Comparison of ENCODE assay signal across 16 mouse cellular contexts in genomic region chr13:92702035-92702434, GRCm38 (mm10).
"Had no signal": no experiment of that assay in that cellular context is flagged by ENCODE, and none has a peak within 500 bp of the region (broad histone marks: within the 10 kb centered on the region; RNA-seq: fewer than 3 reads in every experiment).

No protein-coding gene starts in this region.

- H3K9ac ChIP-seq: kidney, embryonic 15.5 days; liver, embryonic 13.5 days; lung, embryonic 15.5 days; midbrain, embryonic 13.5 days; neural tube, embryonic 13.5 days had no signal

- H3K4me2 ChIP-seq: kidney, embryonic 15.5 days; liver, embryonic 13.5 days; lung, embryonic 15.5 days; midbrain, embryonic 13.5 days; neural tube, embryonic 13.5 days had no signal

- DNase-seq: kidney, adult 11 months; kidney, adult 8-10 months; kidney, postnatal 10 days; kidney, postnatal 36 days; layer of hippocampus, postnatal 36 days; liver, embryonic 13.5 days; lung, postnatal 10 days; lung, postnatal 36 days; thymus, adult 18-20 months; thymus, postnatal 36 days had no signal

- H3K27me3 ChIP-seq: kidney, embryonic 15.5 days; liver, embryonic 13.5 days; lung, embryonic 15.5 days; neural tube, embryonic 13.5 days had no signal

- H3K9me3 ChIP-seq: kidney, embryonic 15.5 days; liver, embryonic 13.5 days; lung, embryonic 15.5 days; midbrain, embryonic 13.5 days; neural tube, embryonic 13.5 days had no signal

- H3K4me3 ChIP-seq: kidney, embryonic 15.5 days; left cerebral cortex, adult 2 months; liver, embryonic 13.5 days; lung, embryonic 15.5 days; midbrain, embryonic 13.5 days; neural tube, embryonic 13.5 days had no signal

- ATAC-seq: inflammation-experienced regulatory T-cells, adult 6 months; midbrain, embryonic 13.5 days had no signal

- H3K36me3 ChIP-seq: lung, embryonic 15.5 days had no signal

- H3K27ac ChIP-seq: kidney, embryonic 15.5 days; left cerebral cortex, adult 2 months; liver, embryonic 13.5 days; midbrain, embryonic 13.5 days had no signal
